Mouse (Mus musculus): ENCODE measurements around the gene Oxnad1. TPM values are rescaled to one million over a fixed set of nuclear protein-coding genes. Genes with fewer than 3 reads are reported as not detected.
"Not testable (repeated sequence)": the region's sequence is repeated elsewhere in the genome, so short reads cannot be mapped to it uniquely, and the experiment has no call there.

Oxnad1 gene
- 10 to 100 TPM; 10.3 to 29.2 (median 28.4) TPM for polyA plus RNA-seq (2017; shearing (Covaris generic))

GRCm38 (mm10) chr14:32084761-32085485 is at the start of gene Oxnad1:
Gene Oxnad1 (plus strand): TSS chr14:32085374.
- ATAC-seq = peak; percentile 85

GRCm38 (mm10) chr14:32036482-32036881 is 48.7 kb upstream of the Oxnad1 start:
- no peak for ATAC-seq

- ATAC-seq = no peak
Measured at GRCm38 (mm10) chr14:32037661-32038252, 47.4 kb upstream of the Oxnad1 start.

GRCm38 (mm10) chr14:32042108-32042507 is 43.1 kb upstream of the Oxnad1 start:
- ATAC-seq = no peak

GRCm38 (mm10) chr14:32046357-32046756 is 38.8 kb upstream of the Oxnad1 start:
- no peak for ATAC-seq

GRCm38 (mm10) chr14:32050171-32050570 is 35.0 kb upstream of the Oxnad1 start:
- no peak for ATAC-seq

- no peak for ATAC-seq
Measured at GRCm38 (mm10) chr14:32053895-32054294, 31.3 kb upstream of the Oxnad1 start.

- ATAC-seq = no peak
Measured at GRCm38 (mm10) chr14:32054788-32055187, 30.4 kb upstream of the Oxnad1 start.

GRCm38 (mm10) chr14:32055781-32056180 is 29.4 kb upstream of the Oxnad1 start:
- no peak for ATAC-seq

GRCm38 (mm10) chr14:32056675-32057074 is 28.5 kb upstream of the Oxnad1 start:
- ATAC-seq = no peak

GRCm38 (mm10) chr14:32057664-32058063 is 27.5 kb upstream of the Oxnad1 start:
- ATAC-seq = no peak

GRCm38 (mm10) chr14:32061398-32061797 is 23.8 kb upstream of the Oxnad1 start:
- no peak for ATAC-seq

- ATAC-seq = no peak
Measured at GRCm38 (mm10) chr14:32072807-32073206, 12.4 kb upstream of the Oxnad1 start.

GRCm38 (mm10) chr14:32073211-32073685 is 11.9 kb upstream of the Oxnad1 start:
- no peak for ATAC-seq

GRCm38 (mm10) chr14:32073901-32074300 is 11.3 kb upstream of the Oxnad1 start:
- no peak for ATAC-seq

- ATAC-seq = peak; percentile 63
Measured at GRCm38 (mm10) chr14:32076896-32077575, 8.1 kb upstream of the Oxnad1 start.

- ATAC-seq = no peak
Measured at GRCm38 (mm10) chr14:32081026-32081425, 4.1 kb upstream of the Oxnad1 start.

- ATAC-seq = no peak
Measured at GRCm38 (mm10) chr14:32082891-32083290, 2.3 kb upstream of the Oxnad1 start.

GRCm38 (mm10) chr14:32083466-32083865 is 1.7 kb upstream of the Oxnad1 start:
- no peak for ATAC-seq

- ATAC-seq = peak; percentile 89
Measured at GRCm38 (mm10) chr14:32085486-32086201, 470 bp downstream of the Oxnad1 start, which contains the start of gene Dph3. Gene Dph3 (minus strand): TSS chr14:32085729.

GRCm38 (mm10) chr14:32086226-32086625 is 1.1 kb downstream of the Oxnad1 start:
- no peak for ATAC-seq

- ATAC-seq = not testable (repeated sequence)
Measured at GRCm38 (mm10) chr14:32087584-32088248, 2.5 kb downstream of the Oxnad1 start.

Data from inflammation-experienced regulatory T-cells, adult 6 months (primary cell).